Mouse (Mus musculus): ENCODE data around the gene Dhx15.
A peak's percentile ranks its signal among the peaks of the same experiment; 100 is the strongest.
"Not testable (repeated sequence)": the region's sequence is repeated elsewhere in the genome, so short reads cannot be mapped to it uniquely, and the experiment has no call there.

The Dhx15 gene

GRCm38 (mm10) chr5:52190371-52191179, at the start of gene Dhx15:
Gene Dhx15 (minus strand): TSS chr5:52190514.
- DNase-seq (ENCODE audit: low read depth, low spot score), result peak; percentile 89

GRCm38 (mm10) chr5:52238877-52239276, 48.6 kb upstream of the Dhx15 start:
- no peak for DNase-seq (ENCODE audit: low read depth, low spot score)

GRCm38 (mm10) chr5:52237956-52238735, 47.8 kb upstream of the Dhx15 start:
- DNase-seq (ENCODE audit: low read depth, low spot score), result no peak

- DNase-seq (ENCODE audit: low read depth, low spot score), result not testable (repeated sequence)
These were observed 46.3 kb upstream of the Dhx15 start for GRCm38 (mm10) chr5:52236585-52236984.

GRCm38 (mm10) chr5:52234570-52234969, 44.3 kb upstream of the Dhx15 start:
- no peak for DNase-seq (ENCODE audit: low read depth, low spot score)

DNA sequence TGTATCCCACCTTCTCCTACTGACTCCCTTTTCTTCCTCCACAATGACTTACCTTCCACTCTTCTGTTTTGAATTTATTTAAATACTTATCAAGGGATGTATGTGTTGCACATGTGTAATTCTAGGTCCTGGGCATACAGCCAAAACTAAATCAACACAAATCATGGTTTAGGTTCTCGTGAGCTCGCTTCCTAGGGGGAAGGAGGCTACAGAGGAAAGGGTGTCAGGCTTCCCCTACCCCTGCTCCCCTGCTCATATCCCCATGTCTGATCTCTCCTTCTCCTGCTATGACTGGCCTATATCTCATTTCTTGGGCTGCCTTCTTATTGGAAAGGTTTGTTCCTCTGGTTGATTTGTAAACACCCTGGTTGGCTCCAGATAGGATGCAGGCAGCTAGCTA, 43.6 kb upstream of the Dhx15 start:
- DNase-seq (ENCODE audit: low read depth, low spot score), result no peak

DNA sequence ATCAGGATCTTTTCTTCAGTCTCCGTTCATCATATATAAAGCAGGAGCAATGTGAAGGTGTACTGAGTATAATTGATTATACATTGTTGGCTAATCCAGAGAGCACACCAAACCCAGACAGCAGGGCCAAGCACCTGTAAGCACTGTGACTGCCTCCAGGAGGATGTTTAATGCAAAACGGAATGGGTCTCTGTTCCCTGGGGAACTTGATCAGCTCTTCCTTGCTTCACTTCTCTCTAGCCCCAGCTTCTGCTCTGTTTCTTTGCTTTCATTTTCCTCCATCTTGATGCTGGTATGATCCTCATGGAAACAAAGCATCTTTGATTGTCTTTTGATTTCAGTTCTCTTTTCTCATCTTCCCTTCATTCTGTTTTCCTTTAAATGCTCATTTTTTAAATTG, 42.3 kb upstream of the Dhx15 start:
- DNase-seq (ENCODE audit: low read depth, low spot score), result no peak

DNA sequence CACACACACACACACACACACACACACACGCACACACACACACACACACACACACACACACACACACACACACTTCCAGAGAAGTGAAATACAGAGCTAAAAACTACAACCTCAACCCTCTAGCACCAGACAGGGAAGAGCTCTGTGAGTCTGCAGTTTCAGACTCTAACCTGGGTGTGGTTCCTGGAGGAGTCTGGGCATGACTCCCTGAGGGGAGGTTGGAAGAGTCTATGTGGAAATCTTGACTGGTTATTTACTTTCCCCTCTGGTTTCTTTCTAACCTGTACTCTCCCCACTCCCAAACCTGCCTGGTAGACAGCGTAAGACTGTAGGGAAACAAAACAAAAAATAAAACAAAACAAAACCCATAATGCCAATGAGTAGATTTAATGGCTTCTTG, 41.9 kb upstream of the Dhx15 start:
- DNase-seq (ENCODE audit: low read depth, low spot score), result no peak

DNA sequence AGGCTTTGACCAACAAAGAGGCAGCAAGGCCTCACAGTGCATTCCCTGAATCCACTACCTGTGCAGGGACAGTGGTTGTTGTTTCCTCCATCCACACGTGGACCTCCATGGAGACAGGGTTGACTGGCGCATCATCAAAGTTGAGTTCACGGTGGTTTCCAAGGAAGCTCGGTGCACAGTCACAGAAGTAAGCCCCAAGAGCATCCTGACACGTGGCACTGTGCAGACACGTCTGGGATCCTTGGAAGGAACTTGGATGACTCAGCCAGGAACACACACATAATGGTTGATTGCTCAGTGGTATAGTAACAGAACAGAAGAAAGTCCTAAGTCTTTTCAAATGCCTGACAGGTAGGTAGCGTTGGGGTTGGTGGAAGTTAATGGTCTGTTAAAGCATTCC, 40.2 kb upstream of the Dhx15 start:
- DNase-seq (ENCODE audit: low read depth, low spot score), result no peak

DNA sequence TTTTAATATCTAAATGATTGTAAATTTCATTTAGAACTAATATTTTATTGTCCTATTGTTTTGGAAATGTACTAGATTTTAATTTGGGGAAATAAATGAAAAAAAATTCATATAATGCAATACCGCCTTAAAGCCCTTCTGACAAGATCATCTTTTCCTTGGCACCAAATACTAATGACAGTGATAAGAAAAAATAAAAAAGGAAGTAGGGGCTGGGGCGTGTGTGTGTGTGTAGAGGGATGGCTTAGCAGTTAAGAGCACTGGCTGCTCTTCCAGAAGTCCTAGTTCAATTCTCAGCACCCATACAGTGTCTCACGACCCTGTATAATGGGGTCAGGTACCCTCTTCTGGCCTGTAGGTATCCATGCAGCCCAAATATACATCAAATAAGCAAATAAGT, 36.4 kb upstream of the Dhx15 start:
- no peak for DNase-seq (ENCODE audit: low read depth, low spot score)

GRCm38 (mm10) chr5:52221596-52221995, 31.3 kb upstream of the Dhx15 start:
- no peak for DNase-seq (ENCODE audit: low read depth, low spot score)

DNA sequence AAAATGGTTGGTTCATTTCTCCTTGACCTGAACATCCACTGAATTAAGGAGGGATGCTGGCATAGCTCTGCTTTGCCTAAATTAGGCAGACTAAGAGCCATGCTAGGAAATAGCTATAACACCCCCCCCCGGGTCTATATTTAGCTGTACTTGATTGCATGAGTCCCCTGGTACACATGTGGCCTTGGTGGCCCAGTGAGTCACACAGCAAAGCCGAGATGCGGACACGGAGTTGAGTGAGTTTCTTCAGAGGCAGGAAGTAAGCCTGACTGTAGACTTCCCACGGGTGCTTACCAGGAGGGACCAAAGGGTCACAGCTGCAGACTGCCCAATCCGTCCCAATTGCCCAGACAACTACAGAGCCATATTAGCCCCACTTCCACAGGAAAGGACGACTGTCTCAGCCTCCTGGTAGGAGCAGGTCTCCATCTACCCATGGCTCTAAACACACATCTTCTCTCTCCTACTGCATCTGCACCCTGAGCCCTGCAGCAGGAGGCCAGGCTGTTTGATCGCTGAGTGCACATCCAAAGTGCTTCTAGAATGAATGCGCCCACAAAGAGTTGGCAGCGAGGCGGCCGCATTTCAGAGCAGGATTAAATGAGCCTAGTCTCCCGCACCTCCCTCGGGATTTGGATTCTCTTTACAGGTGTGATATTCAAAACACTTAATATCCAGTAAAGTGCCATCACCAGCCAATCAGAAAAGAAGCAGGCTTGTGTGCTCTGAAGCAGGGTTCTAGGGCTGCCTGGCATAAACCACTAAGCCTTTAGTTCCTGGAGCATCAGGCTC, 29.9 kb upstream of the Dhx15 start:
- no peak for DNase-seq (ENCODE audit: low read depth, low spot score)

- no peak for DNase-seq (ENCODE audit: low read depth, low spot score)
These were observed 27.9 kb upstream of the Dhx15 start for GRCm38 (mm10) chr5:52218238-52218637.

- DNase-seq (ENCODE audit: low read depth, low spot score), result no peak
These were observed 23.0 kb upstream of the Dhx15 start for GRCm38 (mm10) chr5:52213143-52213900.

DNA sequence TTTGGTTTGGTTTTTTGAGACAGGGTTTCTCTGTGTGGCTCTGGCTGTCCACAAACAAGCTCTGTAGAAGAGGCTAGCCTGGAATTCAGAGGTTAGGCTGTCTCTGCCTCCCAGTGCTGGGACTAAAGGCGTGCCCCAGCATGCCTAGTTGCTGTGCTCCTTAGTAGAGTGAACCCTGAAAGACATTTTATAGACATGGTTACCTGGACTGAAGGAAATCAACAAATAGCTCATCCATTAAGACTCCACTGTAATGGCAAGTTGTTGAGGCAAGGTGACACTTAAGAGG, 810 bp upstream of the Dhx15 start:
- DNase-seq (ENCODE audit: low read depth, low spot score), result peak; percentile 29

DNA sequence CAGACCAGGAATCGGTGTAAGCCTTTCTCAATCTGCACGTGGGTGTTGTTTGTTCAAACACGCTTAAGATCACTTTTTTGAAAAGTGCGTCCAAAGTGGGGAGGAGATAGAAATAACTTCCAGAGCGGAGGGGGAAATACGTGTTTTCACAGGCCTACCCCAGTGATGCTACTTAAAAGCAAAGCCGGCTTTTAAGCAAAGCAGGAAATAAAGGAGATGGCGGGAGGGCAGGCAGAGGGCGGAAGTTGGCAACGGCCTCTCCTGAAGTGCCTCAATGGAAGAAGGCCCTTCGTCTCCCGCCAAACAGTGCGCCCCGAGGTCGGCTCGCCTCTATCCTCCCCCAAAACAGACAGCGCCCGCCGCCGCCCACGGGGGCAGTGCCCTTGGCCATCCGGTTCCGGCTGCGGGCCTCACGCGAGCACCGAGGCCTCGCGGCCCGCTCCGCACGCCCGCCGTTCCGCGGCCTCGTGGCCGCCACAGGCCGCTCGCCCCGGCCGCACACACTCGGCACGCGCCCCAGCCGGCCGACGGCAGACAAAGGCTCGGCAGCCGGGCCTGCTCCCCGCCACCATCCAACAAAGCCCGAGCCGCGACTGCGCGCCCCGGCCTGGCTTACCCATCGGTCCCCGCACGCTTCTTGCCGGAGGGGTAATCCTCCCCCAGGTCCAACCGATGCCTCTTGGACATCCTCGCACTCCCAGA, 499 bp downstream of the Dhx15 start:
- peak; percentile 41 for DNase-seq (ENCODE audit: low read depth, low spot score)

- no peak for DNase-seq (ENCODE audit: low read depth, low spot score)
These were observed 2.1 kb downstream of the Dhx15 start for GRCm38 (mm10) chr5:52188206-52188605.

GRCm38 (mm10) chr5:52177326-52177725, 13.0 kb downstream of the Dhx15 start:
- DNase-seq (ENCODE audit: low read depth, low spot score), result no peak

DNA sequence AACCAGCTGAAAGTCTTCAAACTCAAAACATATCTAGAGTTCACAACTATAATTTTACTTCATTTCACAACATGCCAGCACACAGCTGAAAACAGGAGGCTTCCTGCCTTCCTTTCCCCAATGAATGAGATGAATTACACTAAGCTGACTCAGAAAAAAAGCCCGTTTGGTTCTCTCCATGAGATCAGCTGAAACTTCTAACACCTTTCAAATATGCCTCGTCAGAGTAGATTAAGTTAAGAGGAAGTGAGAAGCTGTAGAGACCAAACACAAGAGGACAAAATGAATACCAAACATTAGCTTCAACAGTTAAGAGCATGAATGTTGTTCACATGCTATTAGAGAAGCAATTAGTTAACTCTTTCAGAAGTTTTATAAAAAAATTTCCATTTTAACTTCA, 21.8 kb downstream of the Dhx15 start:
- no peak for DNase-seq (ENCODE audit: low read depth, low spot score)

GRCm38 (mm10) chr5:52149138-52149537, 41.2 kb downstream of the Dhx15 start:
- no peak for DNase-seq (ENCODE audit: low read depth, low spot score)

GRCm38 (mm10) chr5:52147141-52147540, 43.2 kb downstream of the Dhx15 start:
- DNase-seq (ENCODE audit: low read depth, low spot score), result no peak

Data from c-Kit-negative CD71-positive TER-119-positive erythroid progenitor cells, embryonic 14.5 days (primary cell).